Mouse (Mus musculus): ENCODE measurements around the gene Fam20a. TPM values are rescaled to one million over a fixed set of nuclear protein-coding genes. Genes with fewer than 3 reads are reported as not detected.

Fam20a gene
- polyA plus RNA-seq, 1 experiment from 2014 or later: 3.2 TPM

Other genes with a start within 250 kb of the Fam20a start
- 4.2 TPM in 2 replicates for gene Arsg, start 248.9 kb downstream of the Fam20a start, polyA plus RNA-seq (2015; fragmentation: Nextera tagmentation; extraction: Ambion mirVana)
- 4.4 and 4.6 TPM in 2 replicates for gene Slc16a6, start 248.7 kb downstream of the Fam20a start, polyA plus RNA-seq (2015; fragmentation: Nextera tagmentation; extraction: Ambion mirVana)
- 42.1 and 44.6 TPM in 2 replicates for gene Wipi1, start 110.3 kb downstream of the Fam20a start, polyA plus RNA-seq (2015; fragmentation: Nextera tagmentation; extraction: Ambion mirVana)
- gene Prkar1a, start 72.9 kb downstream of the Fam20a start, polyA plus RNA-seq (2015; fragmentation: Nextera tagmentation; extraction: Ambion mirVana): 388 and 400 TPM in 2 replicates
- gene 1700012B07Rik, start 105.8 kb upstream of the Fam20a start, polyA plus RNA-seq (2015; fragmentation: Nextera tagmentation; extraction: Ambion mirVana): not detected in 2 replicates